Mouse (Mus musculus) C2C12 (cell line): ENCODE measurements around the gene Ccdc181.

Experiments
- CEBPB ChIP-seq: IDR thresholded peaks from one replicate; pipeline ENCODE4 v1.6.1; 2011; ENCODE audit warnings: low read depth, mild to moderate bottlenecking, control low read depth, moderate library complexity
- CTCF ChIP-seq: IDR thresholded peaks from one replicate; pipeline ENCODE4 v1.5.1; 2011; ENCODE audit not compliant: control insufficient read depth, insufficient read depth, insufficient read length
- MAX ChIP-seq: IDR thresholded peaks from one replicate; pipeline ENCODE4 v1.6.1; 2011; ENCODE audit warnings: mild to moderate bottlenecking, control low read depth
- MYOD1 ChIP-seq: IDR thresholded peaks from one replicate; pipeline ENCODE4 v1.6.1; 2011; ENCODE audit warnings: low read depth; ENCODE audit not compliant: control insufficient read depth, insufficient read length
- MYOG ChIP-seq: IDR thresholded peaks from one replicate; pipeline ENCODE4 v1.6.1; 2011; ENCODE audit not compliant: control insufficient read depth, insufficient read length; ENCODE audit errors: extremely low read depth
- USF1 ChIP-seq: IDR thresholded peaks from one replicate; pipeline ENCODE4 v1.6.1; 2011; ENCODE audit warnings: low read depth, mild to moderate bottlenecking, control low read depth, moderate library complexity

GRCm38 (mm10) chr1:164294071-164294470 is 18.7 kb downstream of the Ccdc181 start:
- TF ChIP-seq CTCF (no peak), MAX (no peak), USF1 (no peak), MYOG (no peak), CEBPB (no peak), MYOD1 (no peak)
